In the genomic region with DNA sequence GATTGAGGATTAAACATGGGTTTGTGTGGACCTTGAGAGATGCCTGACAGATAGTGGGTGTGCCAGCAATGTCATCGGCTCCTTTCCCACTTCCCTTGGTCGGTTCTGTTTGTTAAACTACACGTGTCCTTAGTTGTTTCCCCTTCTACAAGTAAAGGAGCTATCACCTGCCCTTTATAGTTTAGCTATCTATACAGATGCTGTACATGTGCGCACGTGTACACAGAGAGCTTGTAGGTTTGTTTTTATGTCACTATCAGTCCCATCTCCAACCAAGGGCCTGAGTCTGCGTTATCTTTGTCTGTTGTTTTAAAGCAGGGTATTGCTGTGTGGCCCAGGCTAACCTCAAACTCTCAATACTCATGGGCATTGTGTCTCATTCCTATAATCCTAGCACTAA, we compare ENCODE assay signal across 24 mouse cellular contexts.
"Had no signal": no experiment of that assay in that cellular context is flagged by ENCODE, and none has a peak within 500 bp of the region (broad histone marks: within the 10 kb centered on the region; RNA-seq: fewer than 3 reads in every experiment).

No protein-coding gene starts in this region.

- H3K27ac ChIP-seq: heart, embryonic 10.5 days; heart, embryonic 13.5 days; heart, embryonic 15.5 days; hindbrain, embryonic 10.5 days; hindbrain, embryonic 12.5 days; hindbrain, embryonic 13.5 days; hindbrain, embryonic 14.5 days; hindbrain, embryonic 15.5 days; hindbrain, postnatal 0 days; intestine, embryonic 15.5 days; kidney, embryonic 15.5 days; kidney, postnatal 0 days; layer of hippocampus, adult 2 months had no signal

- H3K4me2 ChIP-seq: heart, embryonic 11.5 days; heart, embryonic 12.5 days; heart, embryonic 13.5 days; heart, embryonic 15.5 days; hindbrain, embryonic 12.5 days; hindbrain, embryonic 13.5 days; hindbrain, embryonic 14.5 days; hindbrain, embryonic 15.5 days; intestine, embryonic 15.5 days; kidney, embryonic 15.5 days had no signal

- H3K4me3 ChIP-seq: heart, embryonic 10.5 days; heart, embryonic 12.5 days; heart, embryonic 13.5 days; heart, embryonic 15.5 days; hindbrain, embryonic 10.5 days; hindbrain, embryonic 12.5 days; hindbrain, embryonic 13.5 days; hindbrain, embryonic 15.5 days; intestine, embryonic 15.5 days; kidney, embryonic 15.5 days; layer of hippocampus, adult 2 months had no signal

- H3K9me3 ChIP-seq: heart, embryonic 10.5 days; heart, embryonic 12.5 days; heart, embryonic 13.5 days; heart, embryonic 15.5 days; hindbrain, embryonic 10.5 days; hindbrain, embryonic 12.5 days; hindbrain, embryonic 13.5 days; hindbrain, embryonic 15.5 days; intestine, embryonic 15.5 days; kidney, embryonic 15.5 days had no signal

- H3K36me3 ChIP-seq: hindbrain, embryonic 12.5 days; hindbrain, embryonic 13.5 days; hindbrain, embryonic 15.5 days; intestine, embryonic 15.5 days; kidney, embryonic 15.5 days had no signal

- ATAC-seq: hindbrain, embryonic 16.5 days; hindbrain, postnatal 0 days; intestine, embryonic 15.5 days; intestine, embryonic 16.5 days had no signal

- H3K9ac ChIP-seq: heart, embryonic 13.5 days; heart, embryonic 15.5 days; hindbrain, embryonic 12.5 days; hindbrain, embryonic 13.5 days; hindbrain, embryonic 14.5 days; hindbrain, embryonic 15.5 days; intestine, embryonic 15.5 days; kidney, embryonic 15.5 days had no signal

- DNase-seq: heart, postnatal 14 days; heart, postnatal 36 days; kidney, adult 11 months; kidney, postnatal 10 days; kidney, postnatal 14 days; layer of hippocampus, adult 9-11 months; layer of hippocampus, postnatal 36 days had no signal
